Mouse (Mus musculus): Measurements from ENCODE around the gene Ppp5c.
"Not testable (repeated sequence)": the region's sequence is repeated elsewhere in the genome, so short reads cannot be mapped to it uniquely, and the experiment has no call there.

DNA sequence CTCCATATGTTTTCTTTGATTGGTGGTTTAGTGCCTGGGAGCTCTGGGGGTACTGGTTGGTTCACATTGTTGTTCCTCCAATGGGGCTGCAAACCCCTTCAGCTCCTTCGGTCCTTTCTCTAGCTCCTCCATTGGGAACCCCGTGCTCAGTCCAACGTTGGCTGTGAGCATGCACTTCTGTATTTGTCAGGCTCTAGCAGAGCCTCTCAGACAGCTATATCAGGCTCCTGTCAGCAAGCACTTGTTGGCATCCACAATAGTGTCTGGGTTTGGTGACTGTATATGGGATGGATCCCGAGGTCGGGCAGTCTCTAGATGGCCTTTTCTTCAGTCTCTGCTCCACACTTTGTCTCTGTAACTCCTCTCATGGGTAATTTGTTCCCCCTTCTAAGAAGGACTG lies 39.9 kb upstream of the Ppp5c start:
- not testable (repeated sequence) for TF ChIP-seq CTCF (IDR thresholded peaks at IDR 0.05; ENCODE audit: control insufficient read depth, insufficient read depth, insufficient replicate concordance, low read depth, low read length); POLR2A (IDR thresholded peaks at IDR 0.05; ENCODE audit: control insufficient read depth, low read depth, low read length)

Measured in testis, adult 2 months (tissue).